Mouse (Mus musculus) C2C12 (cell line): ENCODE data around the gene Gnl2. TPM values are rescaled to one million over a fixed set of nuclear protein-coding genes. Genes with fewer than 3 reads are reported as not detected.

Experiments
- H3K27me3 ChIP-seq: one replicate; pipeline ENCODE4 v1.6.1; 2011; ENCODE audit not compliant: control insufficient read depth, insufficient read depth, insufficient read length
- H3K36me3 ChIP-seq: one replicate; pipeline ENCODE4 v1.6.1; 2011; ENCODE audit not compliant: control insufficient read depth, insufficient read depth
- H3K4me3 ChIP-seq: one replicate; pipeline ENCODE4 v1.5.1; 2011; ENCODE audit warnings: mild to moderate bottlenecking, control low read depth; ENCODE audit not compliant: poor library complexity, insufficient read depth, severe bottlenecking
- H3K79me2 ChIP-seq: one replicate; pipeline ENCODE4 v1.6.1; 2011; ENCODE audit not compliant: control insufficient read depth, insufficient read depth
- H3K79me3 ChIP-seq: one replicate; pipeline ENCODE4 v1.6.1; 2011; ENCODE audit warnings: low read depth, control low read depth
- H3ac ChIP-seq: one replicate; pipeline ENCODE3; 2011; ENCODE audit warnings: low read depth; ENCODE audit not compliant: control insufficient read depth, insufficient read length
- CEBPB ChIP-seq: IDR thresholded peaks from one replicate; pipeline ENCODE4 v1.6.1; 2011; ENCODE audit warnings: low read depth, mild to moderate bottlenecking, control low read depth, moderate library complexity
- CTCF ChIP-seq: IDR thresholded peaks from one replicate; pipeline ENCODE4 v1.5.1; 2011; ENCODE audit not compliant: control insufficient read depth, insufficient read depth, insufficient read length
- FOSL1 ChIP-seq: IDR thresholded peaks from one replicate; pipeline ENCODE4 v1.8.0; 2011; ENCODE audit warnings: mild to moderate bottlenecking, low read length; ENCODE audit not compliant: poor library complexity, insufficient read depth, severe bottlenecking
- MAX ChIP-seq: IDR thresholded peaks from one replicate; pipeline ENCODE4 v1.6.1; 2011; ENCODE audit warnings: mild to moderate bottlenecking, control low read depth
- MYOD1 ChIP-seq: IDR thresholded peaks from one replicate; pipeline ENCODE4 v1.6.1; 2011; ENCODE audit warnings: low read depth; ENCODE audit not compliant: control insufficient read depth, insufficient read length
- MYOG ChIP-seq: IDR thresholded peaks from one replicate; pipeline ENCODE4 v1.6.1; 2011; ENCODE audit not compliant: control insufficient read depth, insufficient read length; ENCODE audit errors: extremely low read depth
- USF1 ChIP-seq: IDR thresholded peaks from one replicate; pipeline ENCODE4 v1.6.1; 2011; ENCODE audit warnings: low read depth, mild to moderate bottlenecking, control low read depth, moderate library complexity
- polyA plus RNA-seq: library from polyadenylated mRNA; unstranded; fragments of >200 nt; fragmentation: generic; extraction: Trizol; gene quantifications from one replicate; pipeline ENCODE4 v1.2.1, GENCODE M21; 2012; ENCODE audit warnings: missing spikeins

The Gnl2 gene
- polyA plus RNA-seq, 1 experiment = 23.2 TPM

DNA sequence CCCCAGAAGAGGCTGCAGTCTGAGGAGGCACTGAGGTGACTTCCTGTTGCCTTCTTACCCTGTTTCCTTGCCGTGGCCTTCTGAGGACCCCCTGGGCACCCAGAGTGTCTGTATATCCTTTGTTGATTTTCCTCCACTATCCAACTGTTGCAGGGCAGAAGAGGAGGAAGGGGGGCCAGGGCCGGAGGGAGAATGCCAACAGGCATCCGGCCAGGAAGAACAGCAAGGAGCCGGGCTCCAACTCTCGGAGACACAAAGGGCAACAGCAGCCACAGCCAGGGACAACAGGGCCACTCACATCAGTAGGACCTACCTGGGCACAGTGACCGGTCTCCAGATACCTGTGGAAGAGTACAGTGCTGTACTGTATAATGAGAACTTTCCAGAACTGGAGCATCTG, 8.2 kb upstream of the Gnl2 start:
- Histone ChIP-seq H3K79me3 (no peaks in the 10 kb centered on the region), H3K27me3 (peaks cover 85% of the 10 kb centered on the region), H3ac (no peak overlapping the region), H3K36me3 (no peaks in the 10 kb centered on the region), H3K4me3 (no peak overlapping the region), H3K79me2 (no peaks in the 10 kb centered on the region)
- TF ChIP-seq MYOD1 (no peak), MAX (no peak), CEBPB (no peak), CTCF (no peak), FOSL1 (no peak)

DNA sequence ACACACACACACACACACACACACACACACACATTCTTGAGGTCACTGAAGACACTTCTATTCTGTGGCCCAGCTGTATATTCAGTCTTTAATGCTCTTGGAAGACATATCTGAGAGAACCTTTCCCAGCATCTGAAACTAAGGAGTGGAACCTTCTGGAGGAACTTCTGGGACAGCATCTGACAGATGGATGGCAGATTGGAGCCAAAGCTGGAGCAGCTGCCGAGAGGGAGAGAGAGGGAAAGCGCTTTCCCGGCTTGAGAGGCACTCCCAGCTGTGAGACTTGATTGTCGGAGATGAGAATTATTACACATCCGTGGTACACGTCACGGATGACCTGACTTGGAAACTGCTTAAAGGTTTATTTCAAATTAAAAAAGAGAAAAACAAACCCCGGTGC, 7.7 kb upstream of the Gnl2 start:
- H3K79me3 ChIP-seq = no peaks in the 10 kb centered on the region
- no peak overlapping the region for H3ac ChIP-seq
- H3K27me3 ChIP-seq = peaks cover 83% of the 10 kb centered on the region
- TF ChIP-seq MYOG (no peak), CEBPB (no peak), CTCF (no peak), MYOD1 (no peak)
- H3K4me3 ChIP-seq = no peak overlapping the region
- H3K79me2 ChIP-seq = no peaks in the 10 kb centered on the region
- H3K36me3 ChIP-seq = no peaks in the 10 kb centered on the region

DNA sequence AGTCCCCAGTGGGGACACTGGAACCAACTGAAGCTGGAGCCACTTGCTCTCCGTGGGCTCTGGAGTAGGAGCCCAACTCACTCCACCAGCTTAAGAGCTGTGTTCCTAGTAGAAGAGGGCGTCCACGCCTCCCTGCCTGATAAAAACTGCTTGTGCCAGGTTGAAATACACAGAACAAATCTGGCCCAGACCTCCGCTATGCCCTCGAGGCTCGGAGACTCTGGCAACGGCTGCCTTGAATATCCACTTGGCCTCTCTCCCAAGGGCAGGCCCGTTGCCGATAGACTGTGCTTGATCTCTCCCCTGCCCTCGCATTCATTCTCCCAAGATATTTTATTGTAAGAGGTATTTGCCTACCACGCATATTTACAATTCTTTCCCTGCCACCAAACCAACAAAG, 1.0 kb downstream of the Gnl2 start:
- no peak overlapping the region for H3ac ChIP-seq
- H3K4me3 ChIP-seq = no peak overlapping the region
- no peak for TF ChIP-seq CTCF
- TF ChIP-seq FOSL1 = no peak
- no peak for TF ChIP-seq MAX
- TF ChIP-seq MYOG = no peak
- TF ChIP-seq CEBPB = no peak
- no peak for TF ChIP-seq USF1
- TF ChIP-seq MYOD1 = no peak
- no peaks in the 10 kb centered on the region for H3K79me3 ChIP-seq
- peaks cover 71% of the 10 kb centered on the region for H3K27me3 ChIP-seq
- no peaks in the 10 kb centered on the region for H3K36me3 ChIP-seq
- H3K79me2 ChIP-seq = no peaks in the 10 kb centered on the region

DNA sequence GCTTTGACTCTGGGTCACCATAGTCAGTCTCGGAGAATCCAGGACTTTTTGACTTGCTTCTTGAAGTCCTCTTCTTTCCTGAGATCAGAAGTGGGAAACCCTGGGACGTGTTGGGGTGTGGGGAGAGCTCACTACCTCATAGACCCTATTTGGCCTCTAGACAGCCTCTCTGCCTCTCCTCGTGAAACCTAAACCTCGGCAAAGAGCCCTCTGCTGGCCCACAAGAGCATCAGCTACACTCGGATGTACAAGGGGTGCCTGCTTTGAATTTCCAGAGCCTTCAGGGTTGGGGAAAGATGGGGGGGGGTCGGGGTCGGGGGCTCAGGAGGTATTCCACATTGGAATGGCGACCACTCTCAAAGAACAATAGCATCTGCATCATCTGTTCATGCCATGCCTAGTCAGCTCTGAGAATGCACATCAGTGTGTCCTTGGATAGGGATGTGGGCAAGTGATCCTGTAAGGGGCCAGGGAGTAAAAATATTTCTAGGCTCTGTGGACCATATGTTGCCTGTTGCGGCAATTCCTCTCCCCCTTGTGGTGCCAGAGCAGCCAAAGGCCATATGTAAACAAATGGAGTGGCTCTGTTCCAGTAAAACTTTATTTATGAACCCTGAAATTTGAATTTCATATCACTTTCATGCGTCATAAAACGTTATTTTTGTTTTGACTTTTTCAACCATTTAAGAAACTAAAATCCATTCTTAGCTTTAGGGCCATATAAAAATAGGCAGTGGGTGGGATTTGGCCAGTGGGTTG, 4.6 kb downstream of the Gnl2 start:
- no peak for TF ChIP-seq MYOG
- no peak for TF ChIP-seq FOSL1
- TF ChIP-seq MYOD1 = no peak
- no peak for TF ChIP-seq CTCF
- no peak for TF ChIP-seq CEBPB
- TF ChIP-seq USF1 = no peak
- TF ChIP-seq MAX = no peak
- Histone ChIP-seq H3K27me3 (peaks cover 65% of the 10 kb centered on the region), H3K79me2 (no peaks in the 10 kb centered on the region), H3K36me3 (no peaks in the 10 kb centered on the region), H3K79me3 (no peaks in the 10 kb centered on the region), H3K4me3 (no peak overlapping the region), H3ac (no peak overlapping the region)

DNA sequence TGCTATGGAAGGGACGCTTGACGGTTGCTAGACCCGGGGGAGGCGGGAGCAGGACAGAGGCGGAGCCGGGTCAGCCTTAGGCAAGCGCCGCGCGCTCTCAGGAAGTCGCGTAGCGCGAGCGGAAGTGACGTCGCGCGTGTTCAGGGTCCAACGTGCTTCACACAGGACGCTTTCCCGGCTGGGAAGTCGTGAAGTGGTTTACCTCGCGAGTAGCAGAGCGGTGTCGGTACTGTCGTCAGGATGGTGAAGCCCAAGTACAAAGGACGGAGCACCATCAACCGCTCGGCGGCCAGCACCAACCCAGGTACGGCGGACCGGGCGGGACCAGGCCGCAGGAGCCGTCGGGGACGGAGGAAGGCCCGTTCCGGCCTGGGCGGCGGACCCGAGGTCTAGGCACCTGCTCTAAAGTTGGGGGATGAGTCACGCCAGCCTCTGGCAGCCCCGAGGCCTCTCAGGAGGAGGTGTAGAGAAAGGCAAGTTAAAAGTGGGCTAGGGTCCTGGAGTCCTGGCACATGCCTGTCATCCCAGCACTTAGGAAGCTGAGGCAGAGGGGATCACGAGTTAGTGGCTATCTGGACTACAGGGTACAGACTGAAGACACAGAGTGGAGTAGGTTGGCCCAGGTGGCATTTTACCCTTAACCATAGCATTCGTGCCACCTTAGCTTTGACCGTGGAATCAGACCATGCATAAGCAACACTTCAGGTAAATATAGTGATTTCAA, 13.7 kb downstream of the Gnl2 start:
- TF ChIP-seq MAX (peak; percentile 86), CTCF (no peak)
- H3K4me3 ChIP-seq = peak overlapping the region; percentile 91
- peak overlapping the region; percentile 69 for H3ac ChIP-seq
- H3K79me3 ChIP-seq = peaks cover 46% of the 10 kb centered on the region
- H3K36me3 ChIP-seq = peaks cover 16% of the 10 kb centered on the region
- peaks cover 26% of the 10 kb centered on the region for H3K27me3 ChIP-seq
- peaks cover 53% of the 10 kb centered on the region for H3K79me2 ChIP-seq

DNA sequence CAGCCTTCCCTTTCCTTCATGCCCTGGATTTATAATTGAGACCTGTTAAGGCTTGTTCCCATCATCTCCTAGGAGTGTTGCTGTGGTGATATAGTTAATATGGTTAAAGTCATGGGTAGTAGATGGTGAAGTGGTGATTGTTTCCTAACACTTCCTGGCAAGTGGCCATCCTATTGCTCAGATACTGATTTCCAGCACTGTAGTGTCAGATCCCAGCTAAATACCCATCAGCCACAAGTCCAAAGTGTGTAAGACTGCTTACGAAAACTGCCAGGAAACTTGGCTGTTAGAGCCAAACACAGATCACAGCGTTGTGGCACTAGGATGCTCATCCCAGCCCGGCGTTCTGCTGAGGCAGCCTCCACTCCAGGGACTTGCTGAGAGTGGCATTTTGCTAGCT, 18.0 kb downstream of the Gnl2 start:
- no peaks in the 10 kb centered on the region for H3K27me3 ChIP-seq
- peaks cover 84% of the 10 kb centered on the region for H3K79me2 ChIP-seq
- H3K79me3 ChIP-seq = peaks cover 52% of the 10 kb centered on the region
- no peak overlapping the region for H3K4me3 ChIP-seq
- peaks cover 54% of the 10 kb centered on the region for H3K36me3 ChIP-seq
- no peak overlapping the region for H3ac ChIP-seq
- TF ChIP-seq MAX (no peak), MYOG (no peak), FOSL1 (no peak), USF1 (no peak), CEBPB (no peak), CTCF (no peak), MYOD1 (no peak)
